Mouse (Mus musculus) layer of hippocampus, adult 8-10 months (tissue): ENCODE data around the gene Il20. TPM values are rescaled to one million over a fixed set of nuclear protein-coding genes. Genes with fewer than 3 reads are reported as not detected.

Experiments used
- DNase-seq, 2 experiments: peaks; one replicate each; pipeline ENCODE4 v3.0.0; 2022; ENCODE audit warnings: low spot score in 2 of 2
- total RNA-seq, 4 experiments: library from RNA; stranded (reverse); gene quantifications; 2 replicates each; pipeline ENCODE4 v1.2.4; 2022

The Il20 gene
- total RNA-seq, 4 experiments from 2014 or later, result not detected

- no peak for DNase-seq
These were observed 45.6 kb downstream of the Il20 start, which contains the start of gene Fcmr for GRCm38 (mm10) chr1:130865541-130866221. Gene Fcmr (plus strand): TSS chr1:130865669.

- DNase-seq, result no peak
These were observed 46.5 kb downstream of the Il20 start for GRCm38 (mm10) chr1:130864741-130865140.

- DNase-seq, result no peak
These were observed 47.0 kb downstream of the Il20 start for GRCm38 (mm10) chr1:130864238-130864637.

- DNase-seq, result no peak
These were observed 53.8 kb downstream of the Il20 start for GRCm38 (mm10) chr1:130857456-130857855.

Other genes starting within 250 kb of the Il20 start
- gene C4bp, start 249.8 kb downstream of the Il20 start, total RNA-seq, result 1 to 10 TPM in 1 of 4 experiments, under 1 TPM in 3; 0.53 to 1.2 (median 0.86) TPM
- gene Gm29427, start 195.7 kb downstream of the Il20 start, total RNA-seq, result under 1 TPM in 1 of 4 experiments, not detected in 3; 0.29 TPM
- 10 to 100 TPM; 15.4 to 19.2 (median 17.2) TPM for gene Yod1, start 194.1 kb downstream of the Il20 start, total RNA-seq
- 10 to 100 TPM; 46.1 to 48.5 (median 48.2) TPM for gene Pfkfb2, start 182.2 kb downstream of the Il20 start, total RNA-seq
- gene AA986860, start 179.5 kb downstream of the Il20 start, total RNA-seq, result 1 to 10 TPM; 1.4 to 2.2 (median 1.5) TPM
- not detected for gene Fcamr, start 110.5 kb downstream of the Il20 start, total RNA-seq
- not detected for gene Pigr, start 84.8 kb downstream of the Il20 start, total RNA-seq
- not detected for gene Fcmr, start 45.8 kb downstream of the Il20 start, total RNA-seq
- gene Il24, start 24.0 kb downstream of the Il20 start, total RNA-seq, result not detected
- not detected for gene Il19, start 28.7 kb upstream of the Il20 start, total RNA-seq
- gene Il10, start 108.4 kb upstream of the Il20 start, total RNA-seq, result not detected
- gene Mapkapk2, start 186.4 kb upstream of the Il20 start, total RNA-seq, result 10 to 100 TPM; 27.7 to 42.7 (median 35.3) TPM
- gene Dyrk3, start 226.9 kb upstream of the Il20 start, total RNA-seq, result 10 to 100 TPM; 13.5 to 17.6 (median 14.6) TPM
- 10 to 100 TPM; 40.0 to 50.0 (median 46.8) TPM for gene Eif2d, start 241.7 kb upstream of the Il20 start, total RNA-seq